31 mouse cellular contexts compared by ENCODE assay signal in genomic region chr16:45369285-45369965, GRCm38 (mm10). TPM values are rescaled to one million over a fixed set of nuclear protein-coding genes. Genes with fewer than 3 reads are reported as not detected.
DNase-seq lines count a peak whose midpoint lies in the region; ATAC-seq lines count a peak whose summit lies in the region.
"Had no signal": no experiment of that assay in that cellular context is flagged by ENCODE, and none has a peak within 500 bp of the region (broad histone marks: within the 10 kb centered on the region; RNA-seq: fewer than 3 reads in every experiment).

No protein-coding gene starts in this region.

- no peaks in the 10 kb centered on the region for H3K9me3 ChIP-seq in lung, embryonic 16.5 days (ENCODE audit: control insufficient read depth, low read length)
- H3K9me3 ChIP-seq in heart, embryonic 15.5 days (replicated peaks), result no peaks in the 10 kb centered on the region
- H3K9me3 ChIP-seq: G1E; hindbrain, embryonic 10.5 days; hindbrain, embryonic 15.5 days; limb, embryonic 12.5 days; liver, embryonic 15.5 days; stomach, embryonic 15.5 days had no signal

- no peak overlapping the region for H3K4me3 ChIP-seq in lung, embryonic 16.5 days (ENCODE audit: low read length)
- H3K4me3 ChIP-seq in heart, embryonic 15.5 days, result no peak overlapping the region
- H3K4me3 ChIP-seq: erythroblast, embryonic 14.5 days; hindbrain, embryonic 10.5 days; hindbrain, embryonic 15.5 days; layer of hippocampus, adult 2 months; left cerebral cortex, adult 2 months; limb, embryonic 12.5 days; liver, embryonic 15.5 days; stomach, embryonic 15.5 days had no signal

- H3K9ac ChIP-seq in lung, embryonic 16.5 days (ENCODE audit: low read length), result no peak overlapping the region
- H3K9ac ChIP-seq in heart, embryonic 15.5 days, result no peak overlapping the region
- H3K9ac ChIP-seq: forebrain, postnatal 0 days; hindbrain, embryonic 15.5 days; limb, embryonic 12.5 days; liver, embryonic 15.5 days; stomach, embryonic 15.5 days had no signal

- 60% methylated on average over 4 of the region's 4 CpGs for WGBS in lung, embryonic 16.5 days
- 58% methylated on average over 4 of the region's 4 CpGs for WGBS in heart, embryonic 15.5 days

- no peaks in the 10 kb centered on the region for H3K27me3 ChIP-seq in lung, embryonic 16.5 days (ENCODE audit: control insufficient read depth, insufficient read depth, low read depth, low read length)
- H3K27me3 ChIP-seq in heart, embryonic 15.5 days, result no peaks in the 10 kb centered on the region
- H3K27me3 ChIP-seq: hindbrain, embryonic 15.5 days; limb, embryonic 12.5 days; liver, embryonic 15.5 days; Patski; stomach, embryonic 15.5 days had no signal

- peak overlapping the region; percentile 75 for H3K27ac ChIP-seq in lung, embryonic 16.5 days (ENCODE audit: low read length)
- H3K27ac ChIP-seq in heart, embryonic 15.5 days, result peak overlapping the region; percentile 58
- H3K27ac ChIP-seq: hindbrain, embryonic 10.5 days; hindbrain, embryonic 15.5 days; layer of hippocampus, adult 2 months; left cerebral cortex, adult 2 months; limb, embryonic 12.5 days; liver, embryonic 15.5 days; stomach, embryonic 15.5 days had no signal

- no peak overlapping the region for H3K4me2 ChIP-seq in lung, embryonic 16.5 days (ENCODE audit: low read depth, low read length)
- H3K4me2 ChIP-seq in heart, embryonic 15.5 days, result no peak overlapping the region
- H3K4me2 ChIP-seq: hindbrain, embryonic 15.5 days; limb, embryonic 12.5 days; liver, embryonic 15.5 days; stomach, embryonic 15.5 days had no signal

- intact Hi-C loops in heart, postnatal 14 days (cut with DNase I), result no loop called here

- peak; percentile 60 to 77 for DNase-seq in heart, adult 9 months (ENCODE audit: low spot score in 2 of 2)
- no peak for DNase-seq in heart, postnatal 14 days
- DNase-seq in lung, postnatal 14 days, result no peak
- peak; percentile 58 for DNase-seq in Muller cell, postnatal 12 days (ENCODE audit: inconsistent ontology term)
- DNase-seq in right cerebral cortex, postnatal 36 days (ENCODE audit: low spot score in 2 of 2), result no peak
- no peak for DNase-seq in thymus, postnatal 10 days (ENCODE audit: low spot score in 2 of 2)
- DNase-seq: adrenal gland, postnatal 14 days; cerebellum, adult 11-12 months; cerebellum, adult 9-11 months; forebrain, postnatal 0 days; gastrocnemius, postnatal 10 days; kidney, adult 11 months; kidney, postnatal 36 days; midbrain, embryonic 14.5 days; retina, postnatal 1 day; right cerebral cortex, postnatal 14 days; thymus, postnatal 14 days had no signal

- H3K36me3 ChIP-seq in lung, embryonic 16.5 days (ENCODE audit: control insufficient read depth, insufficient read depth, low read length), result no peaks in the 10 kb centered on the region
- no peaks in the 10 kb centered on the region for H3K36me3 ChIP-seq in heart, embryonic 15.5 days
- H3K36me3 ChIP-seq: G1E; hindbrain, embryonic 10.5 days; hindbrain, embryonic 15.5 days; limb, embryonic 12.5 days; liver, embryonic 15.5 days; stomach, embryonic 15.5 days had no signal

- H3K4me1 ChIP-seq in lung, embryonic 16.5 days (replicated peaks; ENCODE audit: control insufficient read depth, insufficient read depth, low read length), result 0 out of 2 replicates have a peak, but pooled peaks cover 9% of the 10 kb centered on the region
- no peaks in the 10 kb centered on the region for H3K4me1 ChIP-seq in heart, embryonic 15.5 days (replicated peaks)
- H3K4me1 ChIP-seq: hindbrain, embryonic 10.5 days; hindbrain, embryonic 15.5 days; limb, embryonic 12.5 days; liver, embryonic 15.5 days; stomach, embryonic 15.5 days had no signal

- ATAC-seq in lung, embryonic 16.5 days (ENCODE audit: low read depth), result 0 out of 2 replicates have a peak, but pooled peaks have one; percentile 31
- no peak for ATAC-seq in heart, embryonic 15.5 days (replicated peaks; ENCODE audit: insufficient number of reproducible peaks, insufficient read depth, low FRiP score, low read depth)
- ATAC-seq: forebrain, postnatal 0 days; inflammation-experienced regulatory T-cells, adult 6 months; Patski had no signal

RNA-seq across cellular contexts. Expression of gene Cd200, which starts 39.4 kb away (rescaled TPM):
- 10 to 100 TPM; 62.9 to 68.0 TPM for total RNA-seq in heart, postnatal 14 days (2021)
- polyA plus RNA-seq in lung, embryonic 16.5 days (2015; fragmentation: Nextera tagmentation; extraction: Ambion mirVana), result 80.1 and 82.9 TPM in 2 replicates
- 28.7 and 33.1 TPM in 2 replicates for polyA plus RNA-seq in heart, embryonic 15.5 days (2015; fragmentation: Nextera tagmentation; extraction: Ambion mirVana)
- total RNA-seq: G1E; granulocyte monocyte progenitor cell, adult 5-6 weeks had no signal
- polyA plus RNA-seq: G1E had no signal

Comparison
In these comparisons a context has a peak if more than half of its experiments do, and no peak if none do; other contexts are left out.
1. DNase-seq: peak in heart, adult 9 months (2 of 2) and Muller cell, postnatal 12 days (single experiment); none in heart, postnatal 14 days (0 of 2), lung, postnatal 14 days (single experiment), right cerebral cortex, postnatal 36 days (0 of 2) and thymus, postnatal 10 days (0 of 2).